Mouse (Mus musculus) stomach, embryonic 15.5 days (tissue): Measurements from ENCODE around the gene Krt83. TPM values are rescaled to one million over a fixed set of nuclear protein-coding genes. Genes with fewer than 3 reads are reported as not detected.
"Not testable (repeated sequence)": the region's sequence is repeated elsewhere in the genome, so short reads cannot be mapped to it uniquely, and the experiment has no call there.

Experiments used
- ATAC-seq: fragments of 200-750 bp; cut with Nextera tagmentation; 2 replicates; pipeline ENCODE4 v1.8.0; 2017; ENCODE audit warnings: low read depth, moderate number of reproducible peaks, moderate TSS enrichment; ENCODE audit not compliant: insufficient read depth, low FRiP score
- H3K27ac ChIP-seq: fragments of 300-500 bp; sonication (generic); 2 replicates; pipeline ENCODE4 v1.5.1; 2015; ENCODE audit warnings: mild to moderate bottlenecking, inconsistent platforms
- H3K27me3 ChIP-seq: fragments of 300-500 bp; sonication (generic); replicated peaks from 2 replicates; pipeline ENCODE4 v1.6.1; 2015; ENCODE audit warnings: inconsistent platforms
- H3K36me3 ChIP-seq: fragments of 300-500 bp; sonication (generic); 2 replicates; pipeline ENCODE4 v1.6.1; 2015; ENCODE audit warnings: inconsistent platforms
- H3K4me1 ChIP-seq: fragments of 300-500 bp; sonication (generic); 2 replicates; pipeline ENCODE4 v1.6.1; 2015; ENCODE audit warnings: inconsistent platforms
- H3K4me2 ChIP-seq: fragments of 300-500 bp; sonication (generic); 2 replicates; pipeline ENCODE4 v1.6.1; 2015; ENCODE audit warnings: mild to moderate bottlenecking, inconsistent platforms
- H3K4me3 ChIP-seq: fragments of 300-500 bp; sonication (generic); replicated peaks from 2 replicates; pipeline ENCODE4 v1.5.1; 2015; ENCODE audit warnings: inconsistent platforms
- H3K9ac ChIP-seq: fragments of 300-500 bp; sonication (generic); 2 replicates; pipeline ENCODE4 v1.6.1; 2015; ENCODE audit warnings: inconsistent platforms
- H3K9me3 ChIP-seq: fragments of 300-500 bp; sonication (generic); 2 replicates; pipeline ENCODE4 v1.6.1; 2016; ENCODE audit warnings: inconsistent platforms
- WGBS: fragments of 180-500 bp; shearing (Covaris S2); methylation state at CpG from one replicate; pipeline ENCODE4 v1.1.7; 2015; 5-methylcytosine and 5-hydroxymethylcytosine counted together
- polyA plus RNA-seq: library from polyadenylated mRNA; unstranded; fragments of >200 nt; fragmentation: Nextera tagmentation; extraction: Ambion mirVana; gene quantifications from 2 replicates; pipeline ENCODE4 v1.2.1, GENCODE M21; 2015

Krt83 gene
- 0.10 and 0.30 TPM in 2 replicates for polyA plus RNA-seq

DNA sequence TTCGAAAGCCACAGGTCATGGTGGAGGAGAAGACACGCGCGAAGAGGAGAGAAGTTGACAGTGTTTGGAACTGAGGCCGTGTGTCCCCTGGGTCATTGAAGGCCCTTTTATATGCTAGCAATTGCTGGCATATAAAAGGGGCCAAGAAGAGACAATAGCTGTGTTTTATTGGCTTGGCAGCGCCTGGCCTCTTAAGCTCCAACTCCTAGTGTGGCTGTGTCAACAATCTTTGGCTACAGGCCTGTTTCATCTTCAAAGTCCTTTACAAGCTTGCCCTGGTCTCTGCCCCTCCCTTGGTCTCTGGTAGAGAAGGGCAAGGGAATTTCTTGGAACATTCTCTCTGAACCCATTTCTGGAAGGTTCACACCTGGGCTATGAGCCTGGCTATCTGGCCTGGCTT lies at the start of gene Krt83:
TSS of gene Krt83 (minus strand) at position 82 of the 400 bp plus-strand sequence.
- Histone ChIP-seq H3K9ac (no peak within 1 kb of the TSS), H3K4me3 (no peak within 1 kb of the TSS), H3K4me1 (0 out of 2 replicates have a peak, but pooled peaks cover 6% of the 10 kb centered on the region), H3K27ac (no peak within 1 kb of the TSS), H3K4me2 (no peak within 1 kb of the TSS), H3K36me3 (no peaks in the 10 kb centered on the region), H3K27me3 (no peaks in the 10 kb centered on the region), H3K9me3 (no peaks in the 10 kb centered on the region)
- no peak for ATAC-seq
- WGBS: 78% methylated on average over 6 of the region's 6 CpGs

DNA sequence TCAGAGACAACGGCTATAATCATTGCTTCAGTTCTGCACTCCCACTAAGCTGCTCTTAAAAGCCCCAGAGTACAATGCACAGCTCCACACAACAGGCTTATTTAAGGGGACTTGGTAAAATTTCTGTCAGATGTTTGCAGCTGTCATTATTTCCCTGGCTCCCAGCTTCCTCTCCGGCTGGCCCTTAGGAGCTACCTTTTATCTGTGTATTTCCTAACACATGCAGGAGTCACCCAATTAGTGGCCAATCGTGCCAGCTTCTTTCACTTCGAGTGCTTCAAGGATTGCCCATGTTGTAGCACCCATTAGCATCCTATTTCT lies 47.2 kb upstream of the Krt83 start:
- H3K27ac ChIP-seq: no peak overlapping the region
- no peaks in the 10 kb centered on the region for H3K9me3 ChIP-seq
- H3K9ac ChIP-seq: no peak overlapping the region
- H3K4me2 ChIP-seq: no peak overlapping the region
- no peak overlapping the region for H3K4me3 ChIP-seq
- ATAC-seq: no peak
- no peaks in the 10 kb centered on the region for H3K36me3 ChIP-seq
- no peaks in the 10 kb centered on the region for H3K27me3 ChIP-seq
- 38% methylated on average over 4 of the region's 4 CpGs for WGBS
- H3K4me1 ChIP-seq: peaks cover 3% of the 10 kb centered on the region; the same call in 1 of the 2 replicates

DNA sequence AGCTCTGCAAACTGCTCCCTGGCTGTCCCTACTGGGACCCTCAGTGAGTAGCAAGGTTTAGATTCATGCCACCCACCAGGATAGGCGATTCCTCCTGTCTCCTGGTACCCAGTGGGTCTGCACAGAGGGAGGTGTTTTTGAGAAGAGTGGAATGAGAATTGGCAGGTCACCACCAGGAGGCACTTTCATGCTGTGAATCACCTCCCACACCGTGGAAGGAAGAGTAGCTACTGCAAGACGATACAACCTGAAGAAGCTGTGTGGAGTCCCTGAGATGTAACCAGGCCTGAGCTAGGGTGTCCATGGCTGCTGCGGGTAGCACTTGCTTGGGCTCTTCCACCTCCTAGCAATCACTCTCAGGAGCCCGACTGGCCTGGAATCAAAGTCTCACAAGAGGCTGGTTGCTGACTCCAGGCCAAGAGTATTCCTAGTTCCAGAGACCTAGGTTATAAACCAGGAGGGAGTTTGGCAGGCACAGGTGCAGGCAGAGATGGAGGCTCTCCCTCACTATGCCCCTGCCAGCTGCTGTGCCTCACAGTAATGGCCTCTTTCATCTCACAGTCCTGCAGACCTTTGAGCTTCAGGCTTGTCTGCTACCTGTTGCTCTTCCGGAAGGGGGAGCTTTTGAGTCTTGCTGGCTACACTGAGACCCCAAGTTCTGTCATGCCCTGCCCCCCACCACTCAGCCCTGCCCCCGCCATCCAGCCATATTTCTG lies 46.7 kb upstream of the Krt83 start:
- Histone ChIP-seq H3K4me1 (peaks cover 3% of the 10 kb centered on the region; the same call in 1 of the 2 replicates), H3K27ac (no peak overlapping the region), H3K36me3 (no peaks in the 10 kb centered on the region), H3K9ac (no peak overlapping the region), H3K27me3 (no peaks in the 10 kb centered on the region), H3K4me2 (no peak overlapping the region), H3K9me3 (no peaks in the 10 kb centered on the region), H3K4me3 (no peak overlapping the region)
- ATAC-seq: no peak
- 38% methylated on average over 7 of the region's 7 CpGs for WGBS

DNA sequence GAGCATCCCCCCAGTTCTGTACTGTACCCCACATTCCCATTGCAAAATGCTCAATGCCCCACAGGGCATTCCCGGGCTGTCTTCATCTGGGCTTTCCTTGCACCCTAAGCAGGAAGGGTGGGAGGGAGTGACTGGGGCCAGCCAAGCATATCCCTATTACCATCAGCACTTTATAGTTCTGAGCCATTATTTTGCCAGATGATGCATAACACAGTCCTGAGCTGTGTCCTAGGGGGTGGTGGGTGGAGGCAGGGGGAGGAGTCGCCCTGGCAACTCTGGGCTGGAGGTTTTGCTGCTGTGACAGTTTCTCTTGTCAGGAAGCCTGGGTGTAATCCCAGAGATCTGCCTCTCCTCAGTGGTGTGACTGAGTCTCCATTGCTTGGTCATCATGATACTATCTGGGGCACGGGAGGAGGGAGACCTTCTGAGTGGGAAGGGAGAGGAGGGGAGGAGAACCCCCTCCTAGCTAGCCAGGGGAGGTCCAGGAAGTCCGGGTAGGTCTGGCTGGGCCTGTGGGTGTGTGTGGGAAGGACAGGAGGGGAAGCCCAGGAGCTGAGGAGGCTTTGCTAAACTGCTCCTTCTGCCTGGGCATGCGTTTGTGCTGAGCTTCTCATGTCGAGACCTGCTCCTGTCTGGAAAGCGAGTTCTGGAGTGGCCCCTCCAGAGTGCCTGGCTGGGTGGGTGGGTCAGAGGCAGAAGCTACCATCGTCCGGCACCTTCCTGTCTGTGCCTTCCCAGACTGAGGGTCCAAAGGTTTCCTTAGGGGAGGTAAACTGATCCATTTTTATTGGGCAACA lies 44.9 kb upstream of the Krt83 start:
- Histone ChIP-seq H3K4me3 (no peak overlapping the region), H3K27me3 (no peaks in the 10 kb centered on the region), H3K9me3 (no peaks in the 10 kb centered on the region), H3K4me1 (peaks cover 3% of the 10 kb centered on the region; the same call in 1 of the 2 replicates), H3K36me3 (no peaks in the 10 kb centered on the region), H3K9ac (no peak overlapping the region), H3K4me2 (no peak overlapping the region), H3K27ac (no peak overlapping the region)
- WGBS: 59% methylated on average over 9 of the region's 9 CpGs
- no peak for ATAC-seq

DNA sequence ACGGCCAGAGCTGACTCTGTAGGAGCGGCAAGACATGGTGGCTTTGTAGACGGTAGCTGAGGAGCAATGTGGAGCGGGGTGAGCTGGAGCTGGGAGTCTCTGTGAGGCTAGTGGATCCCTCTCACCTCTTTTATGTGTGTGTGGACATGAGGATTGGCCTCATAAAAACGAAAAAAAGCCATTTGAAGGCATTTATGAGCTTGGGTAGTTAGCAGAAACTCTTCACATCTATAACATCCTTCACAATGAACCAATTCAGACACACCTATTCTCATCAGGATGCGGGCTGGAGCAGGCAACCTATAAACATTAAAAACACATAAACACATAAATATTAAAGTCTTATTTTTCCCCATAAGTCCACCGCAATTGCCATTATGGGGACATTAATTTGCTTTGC lies 41.4 kb upstream of the Krt83 start, which contains the start of gene Krt84:
TSS of gene Krt84 (minus strand) at position 101 of the 400 bp plus-strand sequence.
- Histone ChIP-seq H3K9ac (no peak within 1 kb of the TSS), H3K4me1 (no peaks in the 10 kb centered on the region), H3K4me3 (no peak within 1 kb of the TSS), H3K9me3 (no peaks in the 10 kb centered on the region), H3K27ac (no peak within 1 kb of the TSS), H3K27me3 (no peaks in the 10 kb centered on the region), H3K36me3 (no peaks in the 10 kb centered on the region), H3K4me2 (no peak within 1 kb of the TSS)
- 84% methylated on average over 7 of the region's 7 CpGs for WGBS
- no peak for ATAC-seq

DNA sequence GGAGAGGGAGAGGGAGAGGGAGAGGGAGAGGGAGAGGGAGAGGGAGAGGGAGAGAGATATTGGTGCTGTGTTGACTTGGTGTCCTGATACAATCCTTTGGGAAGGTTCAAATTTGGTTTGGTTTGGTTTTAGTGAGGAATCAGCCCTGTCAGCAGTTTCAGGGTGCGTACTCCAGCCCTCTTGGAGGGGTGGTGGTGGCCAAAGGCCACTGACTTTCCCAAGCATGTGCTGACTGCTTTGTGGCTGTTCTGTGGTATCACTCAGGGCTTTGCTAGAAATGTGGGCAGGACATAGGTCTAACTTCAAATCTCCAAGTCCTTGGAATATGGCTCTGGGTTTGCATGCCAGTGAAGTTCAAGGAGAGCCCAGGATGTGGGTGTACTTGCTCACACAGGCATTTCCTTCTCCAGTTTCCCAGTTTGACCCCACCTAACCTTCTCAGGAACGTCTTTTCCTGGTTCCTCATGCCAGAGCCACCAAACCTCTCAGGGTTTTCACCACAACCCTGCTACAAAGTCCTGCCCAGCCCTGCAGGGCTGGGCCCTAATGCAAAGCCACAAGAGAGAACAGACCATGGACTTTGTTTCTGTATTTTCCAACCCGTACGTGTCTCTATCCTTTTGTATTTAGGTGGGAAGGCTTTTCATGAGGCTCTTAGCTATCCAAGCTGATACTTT lies 31.4 kb upstream of the Krt83 start:
- H3K9ac ChIP-seq: no peak overlapping the region
- ATAC-seq: no peak
- H3K4me3 ChIP-seq: no peak overlapping the region
- no peaks in the 10 kb centered on the region for H3K27me3 ChIP-seq
- H3K27ac ChIP-seq: no peak overlapping the region; the same call in 1 of the 2 replicates
- H3K4me1 ChIP-seq: no peaks in the 10 kb centered on the region
- 63% methylated on average over 4 of the region's 4 CpGs for WGBS
- no peaks in the 10 kb centered on the region for H3K36me3 ChIP-seq
- no peak overlapping the region for H3K4me2 ChIP-seq
- no peaks in the 10 kb centered on the region for H3K9me3 ChIP-seq

DNA sequence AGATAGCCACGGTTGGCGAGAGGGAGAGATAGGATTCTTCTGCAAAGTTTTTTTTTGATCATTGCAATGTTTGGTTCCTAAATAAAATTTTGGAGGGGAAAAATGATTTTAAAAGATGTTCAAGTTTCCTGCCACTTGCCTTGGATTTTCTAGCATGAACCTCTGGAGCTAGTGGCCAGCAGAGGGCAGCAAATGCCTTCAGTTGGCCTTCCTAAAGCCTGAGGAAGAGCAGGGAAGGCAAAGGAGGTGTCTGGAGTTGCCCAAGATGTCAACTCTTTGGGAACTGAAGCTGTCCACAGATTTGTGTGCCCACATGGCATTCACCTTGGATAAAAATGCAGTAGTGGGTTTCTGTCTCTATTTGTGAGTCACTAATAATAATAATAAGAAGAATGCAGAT lies 28.5 kb upstream of the Krt83 start:
- WGBS: 16% methylated on average over 2 of the region's 2 CpGs
- Histone ChIP-seq H3K9ac (no peak overlapping the region), H3K4me2 (no peak overlapping the region), H3K27ac (no peak overlapping the region), H3K9me3 (no peaks in the 10 kb centered on the region), H3K27me3 (no peaks in the 10 kb centered on the region), H3K4me1 (no peaks in the 10 kb centered on the region), H3K4me3 (no peak overlapping the region), H3K36me3 (no peaks in the 10 kb centered on the region)
- no peak for ATAC-seq

DNA sequence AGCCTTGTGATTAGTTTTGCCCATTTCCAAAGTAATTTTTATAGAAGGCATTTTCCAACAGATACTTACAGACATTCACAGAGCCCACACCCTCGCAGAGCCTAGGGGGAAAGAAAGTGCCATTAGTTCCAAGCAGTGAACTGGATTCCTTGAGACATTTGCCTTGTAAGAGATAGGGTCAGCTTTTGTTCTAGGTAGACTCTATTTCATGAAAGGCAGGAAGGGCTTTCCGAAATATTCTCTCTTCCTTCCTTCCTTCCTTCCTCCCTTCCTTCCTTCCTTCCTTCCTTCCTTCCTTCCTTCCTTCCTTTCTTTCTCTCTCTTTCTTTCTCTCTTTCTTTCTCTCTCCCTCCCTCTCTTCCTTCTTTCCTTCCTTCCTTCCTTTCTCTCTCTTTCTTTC lies 25.8 kb upstream of the Krt83 start, which contains the start of gene Gm49425:
TSS of gene Gm49425 (minus strand) at position 101 of the 400 bp plus-strand sequence.
- WGBS: 62% methylated on average over 2 of the region's 2 CpGs
- H3K4me1 ChIP-seq, H3K27ac ChIP-seq, H3K9me3 ChIP-seq, H3K9ac ChIP-seq, H3K27me3 ChIP-seq, H3K4me2 ChIP-seq, H3K36me3 ChIP-seq, H3K4me3 ChIP-seq, ATAC-seq: not testable (repeated sequence)

DNA sequence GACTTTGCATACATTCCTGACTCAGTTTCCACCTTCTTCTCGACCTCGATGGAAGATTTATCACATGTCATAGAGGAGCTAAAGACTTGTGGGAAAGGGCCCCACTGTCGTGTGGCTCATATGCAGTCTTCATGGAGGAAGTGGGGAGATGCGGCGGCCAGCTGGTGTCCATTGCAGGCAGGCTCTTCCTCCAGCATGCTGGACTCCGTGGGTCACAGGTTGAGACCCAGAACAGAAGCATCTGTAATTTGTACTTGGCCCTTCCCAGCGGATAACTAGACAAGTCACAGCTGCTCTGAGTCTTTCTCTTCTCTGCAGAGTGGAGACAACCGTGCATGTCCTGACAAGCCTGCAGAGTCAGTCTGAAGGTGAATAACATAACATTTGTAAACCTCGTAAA lies 16.9 kb upstream of the Krt83 start:
- Histone ChIP-seq H3K9ac (no peak overlapping the region), H3K27me3 (no peaks in the 10 kb centered on the region), H3K4me2 (no peak overlapping the region), H3K9me3 (no peaks in the 10 kb centered on the region), H3K36me3 (no peaks in the 10 kb centered on the region), H3K4me1 (no peaks in the 10 kb centered on the region), H3K4me3 (no peak overlapping the region), H3K27ac (no peak overlapping the region)
- 46% methylated on average over 9 of the region's 9 CpGs for WGBS
- no peak for ATAC-seq

DNA sequence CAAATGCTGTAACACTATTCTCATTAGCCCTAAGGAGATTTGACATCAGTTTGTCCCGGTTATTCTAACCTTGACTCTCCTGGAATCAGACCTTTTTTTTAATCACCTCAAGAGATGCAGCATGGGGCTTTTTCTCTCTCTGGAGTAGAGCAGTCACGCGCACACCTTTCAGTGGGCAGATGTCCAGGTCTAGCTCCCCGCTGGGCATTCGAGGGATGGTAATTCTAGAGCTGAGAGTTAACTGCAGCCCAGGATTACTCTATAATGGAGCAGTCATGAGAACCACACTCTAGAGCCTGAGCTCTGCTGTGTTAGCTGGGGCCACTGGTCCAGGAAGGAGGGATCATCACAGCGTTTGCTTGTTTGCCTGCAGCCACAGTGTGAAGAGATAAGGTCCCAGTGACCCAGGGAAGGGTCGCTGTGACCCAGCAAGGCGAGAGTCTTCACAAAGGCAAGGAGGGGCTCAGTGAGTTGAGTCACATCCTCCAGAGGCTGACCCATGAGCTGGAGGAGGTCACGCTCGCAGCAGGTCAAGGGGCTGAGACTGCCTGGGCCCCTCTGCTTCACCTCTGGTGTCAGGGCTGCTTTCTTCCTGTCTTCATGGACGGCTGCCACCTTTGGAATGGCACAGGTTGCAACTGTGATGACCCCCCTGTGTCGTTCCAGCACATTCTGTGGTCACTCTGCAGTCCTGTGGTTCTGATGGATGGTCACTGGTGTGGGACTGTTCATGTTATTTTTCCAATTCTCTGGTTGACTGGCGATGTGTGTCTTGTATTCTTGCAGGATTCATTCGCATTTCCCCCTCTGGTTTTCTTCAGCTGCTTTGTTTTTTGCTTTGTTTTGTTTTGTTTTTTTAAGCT lies 15.8 kb upstream of the Krt83 start:
- WGBS: 45% methylated on average over 14 of the region's 14 CpGs
- Histone ChIP-seq H3K27ac (no peak overlapping the region), H3K4me2 (no peak overlapping the region), H3K4me3 (no peak overlapping the region), H3K9ac (no peak overlapping the region), H3K27me3 (no peaks in the 10 kb centered on the region), H3K9me3 (no peaks in the 10 kb centered on the region), H3K4me1 (no peaks in the 10 kb centered on the region), H3K36me3 (no peaks in the 10 kb centered on the region)
- ATAC-seq: no peak

DNA sequence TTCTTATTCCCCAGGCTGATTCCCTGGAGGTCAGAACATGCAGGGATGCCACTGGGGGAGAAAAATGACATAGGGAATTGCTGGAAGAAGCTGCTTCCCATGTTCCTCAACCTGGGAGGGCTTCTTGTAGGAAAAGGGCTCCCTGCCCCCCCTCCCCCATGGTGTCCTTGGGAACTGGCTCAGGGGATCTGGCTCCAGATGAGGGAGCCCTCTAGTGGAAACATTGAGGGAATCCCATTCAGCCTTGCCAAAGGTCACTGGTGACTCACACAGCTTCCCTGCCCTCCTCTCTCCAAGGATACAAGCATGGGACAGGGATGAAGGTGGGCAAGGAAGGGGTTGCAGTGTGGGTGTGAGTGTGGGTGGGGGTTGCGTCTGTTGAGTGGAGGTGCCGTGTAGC lies 5.9 kb upstream of the Krt83 start:
- Histone ChIP-seq H3K9me3 (no peaks in the 10 kb centered on the region), H3K4me1 (0 out of 2 replicates have a peak, but pooled peaks cover 6% of the 10 kb centered on the region), H3K4me2 (no peak overlapping the region), H3K4me3 (no peak overlapping the region), H3K27ac (no peak overlapping the region), H3K36me3 (no peaks in the 10 kb centered on the region), H3K9ac (no peak overlapping the region), H3K27me3 (no peaks in the 10 kb centered on the region)
- WGBS: 89% methylated on average over 2 of the region's 2 CpGs
- no peak for ATAC-seq
